Mouse (Mus musculus) CH12.LX (cell line): Measurements from ENCODE around the gene Carmil1. TPM values are rescaled to one million over a fixed set of nuclear protein-coding genes. Genes with fewer than 3 reads are reported as not detected.
A peak's percentile ranks its signal among the peaks of the same experiment; 100 is the strongest.

Experiments used
- DNase-seq: peaks from one replicate; pipeline ENCODE4 v3.0.0-alpha.2; 2013; ENCODE audit errors: extremely low read depth
- H3K27ac ChIP-seq: 2 replicates; pipeline ENCODE4 v1.5.1; 2012; ENCODE audit warnings: low read depth, mild to moderate bottlenecking, control low read depth, moderate library complexity; ENCODE audit not compliant: insufficient read depth
- H3K27me3 ChIP-seq: replicated peaks from 2 replicates; pipeline ENCODE3; 2012; ENCODE audit warnings: inconsistent platforms
- H3K36me3 ChIP-seq, 2 experiments: replicated peaks in 1 of 2; 2 replicates each; pipeline versions ENCODE3 to v1.6.1; 2012; ENCODE audit warnings: inconsistent platforms in 1 of 2, low read length in 1 of 2, mild to moderate bottlenecking in 1 of 2, mixed read lengths in 1 of 2, moderate library complexity in 1 of 2; ENCODE audit not compliant: control insufficient read depth in 1 of 2, insufficient read depth in 1 of 2
- H3K4me1 ChIP-seq, 2 experiments: 2 replicates each; pipeline ENCODE4 v1.6.1; 2012; ENCODE audit warnings: inconsistent platforms in 1 of 2, moderate library complexity in 1 of 2; ENCODE audit not compliant: insufficient read depth in 2 of 2, control insufficient read depth in 1 of 2
- H3K4me2 ChIP-seq: 2 replicates; pipeline ENCODE4 v1.6.1; 2012; ENCODE audit warnings: low read depth, mild to moderate bottlenecking, control low read depth; ENCODE audit not compliant: poor library complexity, insufficient read depth, severe bottlenecking
- H3K4me3 ChIP-seq, 3 experiments: fragments of 150-350 bp in 1 of 3; sonication (generic) in 1 of 3; replicated peaks in 1 of 3; 2 replicates each; pipeline versions ENCODE3 to v1.5.1; 2011 to 2012; ENCODE audit warnings: low read depth in 2 of 3, low read length in 2 of 3, mild to moderate bottlenecking in 2 of 3, moderate library complexity in 2 of 3, control low read depth in 1 of 3, improper control_type of control experiment in 1 of 3, inconsistent platforms in 1 of 3, mixed read lengths in 1 of 3; ENCODE audit not compliant: poor library complexity in 1 of 3
- H3K79me2 ChIP-seq: replicated peaks from 2 replicates; pipeline ENCODE4 v1.6.1; 2012; ENCODE audit warnings: mild to moderate bottlenecking, moderate library complexity; ENCODE audit not compliant: control insufficient read depth, poor library complexity, insufficient read depth, severe bottlenecking; ENCODE audit errors: extremely low read depth
- H3K9ac ChIP-seq: 2 replicates; pipeline ENCODE4 v1.6.1; 2012; ENCODE audit warnings: low read depth, mild to moderate bottlenecking, control low read depth, moderate library complexity; ENCODE audit not compliant: insufficient read depth
- H3K9me3 ChIP-seq: replicated peaks from 2 replicates; pipeline ENCODE3; 2012; ENCODE audit warnings: low read length, inconsistent platforms, mixed read lengths
- CHD1 ChIP-seq: IDR thresholded peaks from 2 replicates; pipeline ENCODE4 v1.6.1; 2012; ENCODE audit warnings: low read depth, low read length, improper control_type of control experiment, inconsistent platforms
- CTCF ChIP-seq, 2 experiments: IDR thresholded peaks in 1 of 2; conservative IDR thresholded peaks in 1 of 2; 2 replicates each; pipeline ENCODE4 v1.5.1; 2011 to 2012; ENCODE audit warnings: low read depth in 2 of 2, low read length in 2 of 2, improper control_type of control experiment in 1 of 2, inconsistent platforms in 1 of 2, mild to moderate bottlenecking in 1 of 2, moderate library complexity in 1 of 2
- E2F4 ChIP-seq: IDR thresholded peaks from 2 replicates; pipeline ENCODE4 v1.6.1; 2011; ENCODE audit warnings: low read depth, low read length, improper control_type of control experiment; ENCODE audit not compliant: insufficient replicate concordance
- EP300 ChIP-seq: IDR thresholded peaks from 2 replicates; pipeline ENCODE4 v1.6.1; 2011; ENCODE audit warnings: low read length, improper control_type of control experiment
- ETS1 ChIP-seq: conservative IDR thresholded peaks from 2 replicates; pipeline ENCODE4 v1.6.1; 2012; ENCODE audit warnings: low read depth, mild to moderate bottlenecking, inconsistent platforms, low read length, improper control_type of control experiment, moderate library complexity
- HCFC1 ChIP-seq: IDR thresholded peaks from 2 replicates; pipeline ENCODE4 v1.6.1; 2012; ENCODE audit warnings: low read depth, mild to moderate bottlenecking, inconsistent platforms, low read length, improper control_type of control experiment
- JUN ChIP-seq: IDR thresholded peaks from 2 replicates; pipeline ENCODE4 v1.6.1; 2011; ENCODE audit warnings: low read depth, mild to moderate bottlenecking, low read length, improper control_type of control experiment, moderate library complexity; ENCODE audit not compliant: insufficient read depth
- KAT2A ChIP-seq: IDR thresholded peaks from 2 replicates; pipeline ENCODE4 v1.6.1; 2012; ENCODE audit warnings: low read length, improper control_type of control experiment, inconsistent platforms; ENCODE audit not compliant: insufficient replicate concordance
- MAFK ChIP-seq: IDR thresholded peaks from 2 replicates; pipeline ENCODE4 v1.6.1; 2011; ENCODE audit warnings: low read length, improper control_type of control experiment; ENCODE audit not compliant: insufficient replicate concordance
- MAX ChIP-seq: IDR thresholded peaks from 2 replicates; pipeline ENCODE4 v1.6.1; 2011; ENCODE audit warnings: low read length, improper control_type of control experiment
- MYC ChIP-seq: IDR thresholded peaks from 2 replicates; pipeline ENCODE4 v1.6.1; 2011; ENCODE audit warnings: low read depth, mild to moderate bottlenecking, improper control_type of control experiment, low read length
- NELFE ChIP-seq: IDR thresholded peaks from 2 replicates; pipeline ENCODE4 v1.6.1; 2011; ENCODE audit warnings: low read depth, low read length, improper control_type of control experiment
- NRF1 ChIP-seq: IDR thresholded peaks from 2 replicates; pipeline ENCODE4 v1.6.1; 2014; ENCODE audit warnings: low read depth, mild to moderate bottlenecking, inconsistent platforms, low read length, improper control_type of control experiment, moderate library complexity
- POLR2AphosphoS2 ChIP-seq: IDR thresholded peaks from 2 replicates; pipeline ENCODE4 v1.6.1; 2011; ENCODE audit warnings: low read depth, low read length, improper control_type of control experiment
- RAD21 ChIP-seq: IDR thresholded peaks from 2 replicates; pipeline ENCODE4 v1.6.1; 2011; ENCODE audit warnings: low read depth, mild to moderate bottlenecking, low read length, improper control_type of control experiment, moderate library complexity
- SIN3A ChIP-seq: IDR thresholded peaks from 2 replicates; pipeline ENCODE4 v1.6.1; 2012; ENCODE audit warnings: low read length, improper control_type of control experiment, inconsistent platforms
- SMC3 ChIP-seq: IDR thresholded peaks from 2 replicates; pipeline ENCODE4 v1.6.1; 2011; ENCODE audit warnings: low read depth, low read length, improper control_type of control experiment
- TBP ChIP-seq: conservative IDR thresholded peaks from 2 replicates; pipeline ENCODE4 v1.6.1; 2011; ENCODE audit warnings: low read depth, low read length, improper control_type of control experiment
- TCF12 ChIP-seq: IDR thresholded peaks from 2 replicates; pipeline ENCODE4 v1.6.1; 2014; ENCODE audit warnings: low read depth, mild to moderate bottlenecking, inconsistent platforms, low read length, improper control_type of control experiment
- UBTF ChIP-seq: IDR thresholded peaks from 2 replicates; pipeline ENCODE4 v1.6.1; 2012; ENCODE audit warnings: low read depth, mild to moderate bottlenecking, inconsistent platforms, low read length, improper control_type of control experiment, moderate library complexity
- USF1 ChIP-seq: IDR thresholded peaks from 2 replicates; pipeline ENCODE4 v1.6.1; 2014; ENCODE audit warnings: low read depth, mild to moderate bottlenecking, inconsistent platforms, low read length, improper control_type of control experiment
- USF2 ChIP-seq: conservative IDR thresholded peaks from 2 replicates; pipeline ENCODE4 v1.6.1; 2011; ENCODE audit warnings: low read depth, low read length, improper control_type of control experiment
- ZC3H11A ChIP-seq: IDR thresholded peaks from 2 replicates; pipeline ENCODE4 v1.6.1; 2012; ENCODE audit warnings: low read depth, mild to moderate bottlenecking, inconsistent platforms, low read length, improper control_type of control experiment
- ZKSCAN1 ChIP-seq: IDR thresholded peaks from 2 replicates; pipeline ENCODE4 v1.6.1; 2012; ENCODE audit warnings: low read depth, inconsistent platforms, low read length, improper control_type of control experiment, borderline replicate concordance
- ZMIZ1 ChIP-seq: IDR thresholded peaks from 2 replicates; pipeline ENCODE4 v1.6.1; 2012; ENCODE audit warnings: low read depth, mild to moderate bottlenecking, inconsistent platforms, low read length, improper control_type of control experiment
- dilution Hi-C: fragments of 300-500 bp; cut with MboI; formaldehyde crosslinking; loops from 2 replicates; pipeline ENCODE4 v1.14.3; 2020; ENCODE audit warnings: low sequenced_read_pairs; ENCODE audit not compliant: extremely low pct_unique_long_range_greater_than_20kb, extremely low pct_ligation_motif_present
- in situ Hi-C: fragments of 300-500 bp; cut with MboI; formaldehyde crosslinking; loops from 3 replicates; pipeline ENCODE4 v1.14.3; 2019; ENCODE audit warnings: low sequenced_read_pairs, low pct_ligation_motif_present, low pct_unique_long_range_greater_than_20kb, mixed read lengths
- polyA plus RNA-seq: library from polyadenylated mRNA; unstranded; fragments of >175 nt; gene quantifications from 2 replicates; pipeline ENCODE4 v1.2.1, GENCODE M21; 2012; ENCODE audit warnings: low read depth; ENCODE audit not compliant: insufficient read length
- total RNA-seq, 2 experiments: library from RNA; depleted of rRNA; stranded (reverse); fragments of 300-350 nt in 1 of 2; fragments of >200 nt in 1 of 2; gene quantifications; 2 replicates each; pipeline ENCODE4 v1.2.3; 2012 to 2014

Carmil1 gene
- total and polyA plus RNA-seq, 3 experiments = 1.1 to 9.4 (median 7.2) TPM

- Histone ChIP-seq H3K9me3 (no peaks in the 10 kb centered on the region), H3K79me2 (no peaks in the 10 kb centered on the region), H3K4me2 (no peak overlapping the region), H3K4me3 (no peak overlapping the region), H3K4me1 (peaks cover 0 to 7% of the 10 kb centered on the region in 2 experiments; a peak in 2 of 4 replicates), H3K9ac (no peak overlapping the region), H3K27me3 (no peaks in the 10 kb centered on the region), H3K27ac (no peak overlapping the region), H3K36me3 (no peaks in the 10 kb centered on the region)
- dilution Hi-C loops = no loop called here
- in situ Hi-C loops = no loop called here
- TF ChIP-seq CHD1 = no peak
- TF ChIP-seq POLR2AphosphoS2 = no peak
- TF ChIP-seq MAFK = no peak
- no peak for TF ChIP-seq ZC3H11A
- no peak for TF ChIP-seq HCFC1
- TF ChIP-seq MYC = no peak
- no peak for TF ChIP-seq TCF12
- no peak for TF ChIP-seq RAD21
- no peak for TF ChIP-seq ZMIZ1
- no peak for TF ChIP-seq SIN3A
- no peak for TF ChIP-seq MAX
- no peak for DNase-seq
Measured at GRCm38 (mm10) chr13:24321313-24321712, 40.7 kb upstream of the Carmil1 start.

GRCm38 (mm10) chr13:24318618-24319017, 38.0 kb upstream of the Carmil1 start:
- H3K36me3 ChIP-seq = no peaks in the 10 kb centered on the region
- no peak overlapping the region for H3K27ac ChIP-seq
- H3K4me1 ChIP-seq = peaks cover 0 to 7% of the 10 kb centered on the region in 2 experiments; a peak in 2 of 4 replicates
- H3K9me3 ChIP-seq = no peaks in the 10 kb centered on the region
- no peak overlapping the region for H3K4me3 ChIP-seq
- dilution Hi-C loops = no loop called here
- in situ Hi-C loops = no loop called here
- no peaks in the 10 kb centered on the region for H3K79me2 ChIP-seq
- no peak overlapping the region for H3K4me2 ChIP-seq
- TF ChIP-seq NELFE (no peak), USF1 (no peak), USF2 (no peak), NRF1 (no peak), RAD21 (peak; percentile 75), JUN (no peak), TBP (no peak), ZMIZ1 (no peak), ZKSCAN1 (no peak), CTCF (conservative IDR thresholded peaks at IDR 0.05 in 1 of 2, IDR thresholded peaks at IDR 0.05 in 1 of 2; ENCODE audit: low read depth in 2 of 2, low read length in 2 of 2) (peak; percentile 31 to 76; a peak in 3 of 4 replicates), UBTF (no peak), E2F4 (no peak), KAT2A (no peak), SMC3 (peak; percentile 61), EP300 (no peak), ETS1 (no peak)
- TF ChIP-seq, all 38 proteins: peak for 3
- Histone ChIP-seq H3K9ac (no peak overlapping the region), H3K27me3 (no peaks in the 10 kb centered on the region)
- DNase-seq = peak; percentile 40
